ENCODE assay signal across 10 mouse cellular contexts in the genomic region with DNA sequence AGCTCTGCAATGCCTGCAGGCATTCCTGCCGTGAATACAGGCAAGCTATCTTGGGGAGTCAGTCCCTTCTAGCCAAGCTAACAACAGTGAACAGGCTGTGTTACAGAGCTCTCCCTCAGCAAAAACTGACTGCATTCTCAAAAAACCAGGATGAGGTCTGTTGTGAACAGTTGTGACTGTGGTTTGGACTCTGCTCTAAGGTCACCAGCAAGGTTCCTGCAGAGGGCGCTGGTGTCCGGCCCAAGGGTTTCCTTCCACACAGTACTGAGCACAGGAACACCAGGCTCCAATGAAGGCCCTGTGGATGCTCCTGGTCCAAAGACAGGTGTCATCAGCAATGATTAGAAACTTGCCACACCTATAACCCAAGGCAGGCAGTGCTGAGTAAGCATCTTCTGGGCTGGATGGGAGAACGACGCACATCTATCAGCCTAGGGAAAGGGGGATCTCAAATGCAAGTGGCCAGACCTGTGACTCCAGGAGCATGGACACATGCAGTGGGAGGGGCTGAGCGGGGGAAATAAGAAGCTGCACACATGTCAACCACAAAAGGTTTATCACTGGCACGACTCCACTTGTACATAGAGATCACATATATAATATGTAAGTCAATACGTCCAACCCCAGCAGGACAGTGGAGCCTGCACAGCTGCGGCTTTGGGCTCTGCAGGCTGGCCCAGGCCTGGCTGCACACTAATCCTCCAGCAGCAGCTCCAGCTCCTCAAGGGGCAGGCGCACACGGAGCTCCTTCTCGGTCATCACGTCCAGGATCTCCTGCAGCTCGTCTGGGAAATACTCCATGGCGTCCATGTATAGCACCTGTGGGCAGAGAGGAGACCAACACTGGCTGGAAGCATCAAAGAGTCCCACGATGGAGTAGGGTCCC. TPM values are rescaled to one million over a fixed set of nuclear protein-coding genes. Genes with fewer than 3 reads are reported as not detected.
A peak's percentile ranks its signal among the peaks of the same experiment; 100 is the strongest.
DNase-seq lines count a peak whose midpoint lies in the region; ATAC-seq lines count a peak whose summit lies in the region.
"Had no signal": no experiment of that assay in that cellular context is flagged by ENCODE, and none has a peak within 500 bp of the region (broad histone marks: within the 10 kb centered on the region; RNA-seq: fewer than 3 reads in every experiment).

No protein-coding gene starts in this region.

- ATAC-seq in forebrain, embryonic 13.5 days, result 0 out of 2 replicates have a peak, but pooled peaks have one; percentile 50
- ATAC-seq in midbrain, embryonic 11.5 days (ENCODE audit: low FRiP score), result peak; percentile 41; the same call in 1 of the 2 replicates
- ATAC-seq in midbrain, embryonic 14.5 days (ENCODE audit: low FRiP score, low TSS enrichment), result no peak
- ATAC-seq in embryonic facial prominence, embryonic 13.5 days (ENCODE audit: insufficient number of reproducible peaks, insufficient read depth, low FRiP score, low TSS enrichment, low read depth), result peak; percentile 22; the same call in 1 of the 2 replicates

- H3K27me3 ChIP-seq in forebrain, embryonic 13.5 days, result no peaks in the 10 kb centered on the region
- no peaks in the 10 kb centered on the region for H3K27me3 ChIP-seq in forebrain, embryonic 10.5 days (ENCODE audit: poor library complexity, severe bottlenecking)
- no peaks in the 10 kb centered on the region for H3K27me3 ChIP-seq in midbrain, embryonic 11.5 days (ENCODE audit: control insufficient read depth, insufficient read depth, low read length)
- H3K27me3 ChIP-seq in midbrain, embryonic 14.5 days (ENCODE audit: control insufficient read depth, insufficient read depth, low read length), result no peaks in the 10 kb centered on the region
- no peaks in the 10 kb centered on the region for H3K27me3 ChIP-seq in embryonic facial prominence, embryonic 13.5 days

- H3K4me2 ChIP-seq in forebrain, embryonic 13.5 days, result no peak overlapping the region
- H3K4me2 ChIP-seq in midbrain, embryonic 11.5 days, result no peak overlapping the region
- H3K4me2 ChIP-seq in midbrain, embryonic 14.5 days (ENCODE audit: low read length), result no peak overlapping the region
- no peak overlapping the region for H3K4me2 ChIP-seq in embryonic facial prominence, embryonic 13.5 days

- no peak overlapping the region for H3K9ac ChIP-seq in forebrain, embryonic 13.5 days
- no peak overlapping the region for H3K9ac ChIP-seq in midbrain, embryonic 11.5 days (ENCODE audit: low read length)
- no peak overlapping the region for H3K9ac ChIP-seq in midbrain, embryonic 14.5 days (replicated peaks; ENCODE audit: low read length)
- no peak overlapping the region for H3K9ac ChIP-seq in embryonic facial prominence, embryonic 13.5 days

- H3K9me3 ChIP-seq in forebrain, embryonic 13.5 days (replicated peaks), result no peaks in the 10 kb centered on the region
- no peaks in the 10 kb centered on the region for H3K9me3 ChIP-seq in forebrain, embryonic 10.5 days
- no peaks in the 10 kb centered on the region for H3K9me3 ChIP-seq in midbrain, embryonic 11.5 days (ENCODE audit: control insufficient read depth, low read length)
- no peaks in the 10 kb centered on the region for H3K9me3 ChIP-seq in midbrain, embryonic 14.5 days (ENCODE audit: control insufficient read depth, low read length)
- H3K9me3 ChIP-seq in embryonic facial prominence, embryonic 13.5 days, result no peaks in the 10 kb centered on the region

- H3K4me3 ChIP-seq in forebrain, embryonic 13.5 days, result no peak overlapping the region
- no peak overlapping the region for H3K4me3 ChIP-seq in forebrain, embryonic 10.5 days
- no peak overlapping the region for H3K4me3 ChIP-seq in midbrain, embryonic 11.5 days (ENCODE audit: low read depth, low read length)
- no peak overlapping the region for H3K4me3 ChIP-seq in midbrain, embryonic 14.5 days (replicated peaks; ENCODE audit: low read depth, low read length)
- no peak overlapping the region for H3K4me3 ChIP-seq in embryonic facial prominence, embryonic 13.5 days

- H3K36me3 ChIP-seq in forebrain, embryonic 13.5 days (ENCODE audit: poor library complexity, severe bottlenecking), result peaks cover 98% of the 10 kb centered on the region
- H3K36me3 ChIP-seq in forebrain, embryonic 10.5 days (replicated peaks), result peaks cover 100% of the 10 kb centered on the region
- peaks cover 24% of the 10 kb centered on the region; the same call in 1 of the 2 replicates for H3K36me3 ChIP-seq in midbrain, embryonic 11.5 days (ENCODE audit: control insufficient read depth, insufficient read depth, low read length)
- H3K36me3 ChIP-seq in midbrain, embryonic 14.5 days (ENCODE audit: control insufficient read depth, insufficient read depth, low read length), result peaks cover 83% of the 10 kb centered on the region
- peaks cover 97% of the 10 kb centered on the region for H3K36me3 ChIP-seq in embryonic facial prominence, embryonic 13.5 days

- 82% methylated on average over 16 of the region's 16 CpGs for WGBS in forebrain, embryonic 13.5 days
- 85% methylated on average over 16 of the region's 16 CpGs for WGBS in forebrain, embryonic 10.5 days
- WGBS in midbrain, embryonic 11.5 days, result 82% methylated on average over 16 of the region's 16 CpGs
- WGBS in midbrain, embryonic 14.5 days, result 80% methylated on average over 16 of the region's 16 CpGs
- 77% methylated on average over 16 of the region's 16 CpGs for WGBS in embryonic facial prominence, embryonic 13.5 days

- H3K27ac ChIP-seq in forebrain, embryonic 13.5 days, result no peak overlapping the region
- no peak overlapping the region for H3K27ac ChIP-seq in forebrain, embryonic 10.5 days
- no peak overlapping the region for H3K27ac ChIP-seq in midbrain, embryonic 11.5 days (ENCODE audit: low read depth, low read length)
- H3K27ac ChIP-seq in midbrain, embryonic 14.5 days (replicated peaks; ENCODE audit: low read depth, low read length), result no peak overlapping the region
- H3K27ac ChIP-seq in embryonic facial prominence, embryonic 13.5 days, result no peak overlapping the region

- no peaks in the 10 kb centered on the region for H3K4me1 ChIP-seq in forebrain, embryonic 13.5 days
- H3K4me1 ChIP-seq in forebrain, embryonic 10.5 days, result no peaks in the 10 kb centered on the region
- H3K4me1 ChIP-seq in midbrain, embryonic 11.5 days (ENCODE audit: control insufficient read depth, insufficient read depth, low read length), result no peaks in the 10 kb centered on the region
- no peaks in the 10 kb centered on the region for H3K4me1 ChIP-seq in midbrain, embryonic 14.5 days (ENCODE audit: control insufficient read depth, insufficient read depth, low read length)
- no peaks in the 10 kb centered on the region for H3K4me1 ChIP-seq in embryonic facial prominence, embryonic 13.5 days

- DNase-seq in forebrain, embryonic 10.5 days (ENCODE audit: extremely low spot score, low spot score), result no peak
- DNase-seq in midbrain, embryonic 11.5 days (ENCODE audit: low spot score, missing footprints), result peak; percentile 82
- no peak for DNase-seq in midbrain, embryonic 14.5 days
- DNase-seq in naive thymus-derived CD4-positive, alpha-beta T cell, adult 2 months (ENCODE audit: low read depth), result peak; percentile 23
- no peak for DNase-seq in spleen, postnatal 14 days (ENCODE audit: low spot score in 2 of 2)
- no peak for DNase-seq in embryo, embryonic 11 days
- DNase-seq: cerebellum, postnatal 25 days; heart, adult 18-20 months had no signal

RNA-seq across cellular contexts. Expression of a gene that starts 15.2 kb away (rescaled TPM):
- polyA plus RNA-seq in forebrain, embryonic 13.5 days (2015; fragmentation: Nextera tagmentation; extraction: Ambion mirVana), result 303 and 312 TPM in 2 replicates
- polyA plus RNA-seq in forebrain, embryonic 10.5 days (2016; fragmentation: Nextera tagmentation; extraction: Ambion mirVana), result 414 and 431 TPM in 2 replicates
- polyA plus RNA-seq in midbrain, embryonic 11.5 days (2014; fragmentation: Nextera tagmentation; extraction: Ambion mirVana), result 448 and 451 TPM in 2 replicates
- polyA plus RNA-seq in midbrain, embryonic 14.5 days (2014; fragmentation: Nextera tagmentation; extraction: Ambion mirVana), result 257 and 284 TPM in 2 replicates
- 256 and 280 TPM in 2 replicates for polyA plus RNA-seq in embryonic facial prominence, embryonic 13.5 days (2015; fragmentation: Nextera tagmentation; extraction: Ambion mirVana)

RNA-seq across cellular contexts. Expression of a gene that starts 34.3 kb away (rescaled TPM):
- polyA plus RNA-seq in forebrain, embryonic 13.5 days (2015; fragmentation: Nextera tagmentation; extraction: Ambion mirVana), result 14.6 and 15.7 TPM in 2 replicates
- 12.9 and 15.5 TPM in 2 replicates for polyA plus RNA-seq in forebrain, embryonic 10.5 days (2016; fragmentation: Nextera tagmentation; extraction: Ambion mirVana)
- polyA plus RNA-seq in midbrain, embryonic 11.5 days (2014; fragmentation: Nextera tagmentation; extraction: Ambion mirVana), result 11.6 and 13.5 TPM in 2 replicates
- 11.3 and 14.1 TPM in 2 replicates for polyA plus RNA-seq in midbrain, embryonic 14.5 days (2014; fragmentation: Nextera tagmentation; extraction: Ambion mirVana)
- polyA plus RNA-seq in embryonic facial prominence, embryonic 13.5 days (2015; fragmentation: Nextera tagmentation; extraction: Ambion mirVana), result 14.9 and 15.2 TPM in 2 replicates

Comparison
In these comparisons a context has a peak if more than half of its experiments do, and no peak if none do; other contexts are left out.
1. DNase-seq: peak in midbrain, embryonic 11.5 days (single experiment) and naive thymus-derived CD4-positive, alpha-beta T cell, adult 2 months (single experiment); none in forebrain, embryonic 10.5 days (single experiment), midbrain, embryonic 14.5 days (single experiment), spleen, postnatal 14 days (0 of 2) and embryo, embryonic 11 days (single experiment).